Mouse (Mus musculus) fat pad, adult 2 months (tissue): Measurements from ENCODE around the gene Gm8237.
"Not testable (repeated sequence)": the region's sequence is repeated elsewhere in the genome, so short reads cannot be mapped to it uniquely, and the experiment has no call there.

Source experiments
- DNase-seq: peaks from one replicate; pipeline ENCODE4 v3.0.0-alpha.2; 2011; ENCODE audit warnings: low read depth, low spot score; ENCODE audit errors: extremely low read depth

The Gm8237 gene

GRCm38 (mm10) chr14:5880241-5880640 lies at the start of gene Gm8237:
Gm8237 (minus strand) TSS chr14:5880382.
- DNase-seq: not testable (repeated sequence)

- not testable (repeated sequence) for DNase-seq
Measured at GRCm38 (mm10) chr14:5923276-5923675, 43.1 kb upstream of the Gm8237 start.

GRCm38 (mm10) chr14:5918330-5918942 lies 38.3 kb upstream of the Gm8237 start:
- DNase-seq: not testable (repeated sequence)

GRCm38 (mm10) chr14:5913701-5914100 lies 33.5 kb upstream of the Gm8237 start:
- not testable (repeated sequence) for DNase-seq

DNA sequence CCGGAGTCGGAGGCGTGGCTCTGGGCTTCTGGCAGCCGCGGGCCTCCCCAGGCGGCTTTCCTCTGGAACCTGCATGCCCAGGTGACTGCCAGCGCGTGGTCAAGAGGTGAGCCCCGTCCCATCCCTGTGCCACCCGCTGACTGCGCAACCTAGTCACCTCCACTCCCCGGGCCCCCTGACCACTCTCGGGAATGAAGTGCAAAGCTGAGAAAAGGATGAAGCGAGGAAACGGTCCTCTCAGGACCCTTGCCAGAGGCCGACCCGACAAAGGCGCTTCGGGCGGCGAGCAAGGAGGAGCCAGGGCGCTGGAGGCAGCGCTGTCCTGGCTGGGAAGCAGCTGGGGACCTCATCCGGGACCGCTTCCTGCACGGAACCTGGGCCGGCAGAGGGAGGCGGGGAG lies 391 bp downstream of the Gm8237 start:
- not testable (repeated sequence) for DNase-seq

DNA sequence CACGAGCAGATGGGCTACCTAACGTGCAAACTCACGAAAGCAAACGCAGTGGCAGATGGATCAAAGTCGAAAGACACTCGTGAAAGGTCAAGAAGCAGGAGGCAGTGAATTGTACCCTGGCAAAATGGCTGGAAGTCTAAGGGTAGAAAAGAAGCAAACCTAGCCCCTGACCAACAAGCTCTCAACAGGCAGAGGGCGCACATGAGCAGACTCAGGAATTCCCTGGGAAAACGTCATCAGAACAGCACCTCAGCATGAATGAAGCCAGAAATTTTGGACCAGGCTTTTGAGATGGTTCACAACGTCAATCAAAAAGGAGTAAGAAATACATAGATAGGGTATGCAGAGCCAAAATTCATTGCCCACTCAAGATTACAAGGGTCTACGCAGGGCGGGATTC lies 1.0 kb downstream of the Gm8237 start:
- not testable (repeated sequence) for DNase-seq

- not testable (repeated sequence) for DNase-seq
Measured at GRCm38 (mm10) chr14:5855911-5856310, 24.3 kb downstream of the Gm8237 start.

DNA sequence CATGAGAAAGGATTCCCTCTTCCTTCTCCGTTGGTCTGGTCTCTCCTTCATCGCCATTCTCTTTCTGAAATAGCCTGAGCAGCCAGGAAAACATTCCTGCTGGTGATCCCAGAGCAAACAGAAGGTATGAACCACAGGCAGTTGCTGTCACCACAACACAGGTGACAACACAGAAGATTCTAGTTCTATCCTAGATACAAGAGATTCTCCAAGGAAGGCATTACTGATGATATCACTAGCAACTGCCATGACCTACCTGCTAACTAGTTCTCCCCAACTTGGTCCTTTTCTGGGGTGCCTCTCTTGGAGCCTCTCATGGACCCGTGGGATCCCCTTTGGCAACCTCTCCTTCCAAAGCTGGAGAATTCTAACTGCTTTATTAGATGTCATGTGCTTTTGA lies 50.0 kb downstream of the Gm8237 start, which contains the start of gene Gm3424:
TSS of gene Gm3424 (minus strand) at position 101 of the 400 bp plus-strand sequence.
- DNase-seq: not testable (repeated sequence)

GRCm38 (mm10) chr14:5812699-5813356 lies 67.4 kb downstream of the Gm8237 start:
- DNase-seq: not testable (repeated sequence)
